Mouse (Mus musculus): Measurements from ENCODE around the gene Snai1.

DNA sequence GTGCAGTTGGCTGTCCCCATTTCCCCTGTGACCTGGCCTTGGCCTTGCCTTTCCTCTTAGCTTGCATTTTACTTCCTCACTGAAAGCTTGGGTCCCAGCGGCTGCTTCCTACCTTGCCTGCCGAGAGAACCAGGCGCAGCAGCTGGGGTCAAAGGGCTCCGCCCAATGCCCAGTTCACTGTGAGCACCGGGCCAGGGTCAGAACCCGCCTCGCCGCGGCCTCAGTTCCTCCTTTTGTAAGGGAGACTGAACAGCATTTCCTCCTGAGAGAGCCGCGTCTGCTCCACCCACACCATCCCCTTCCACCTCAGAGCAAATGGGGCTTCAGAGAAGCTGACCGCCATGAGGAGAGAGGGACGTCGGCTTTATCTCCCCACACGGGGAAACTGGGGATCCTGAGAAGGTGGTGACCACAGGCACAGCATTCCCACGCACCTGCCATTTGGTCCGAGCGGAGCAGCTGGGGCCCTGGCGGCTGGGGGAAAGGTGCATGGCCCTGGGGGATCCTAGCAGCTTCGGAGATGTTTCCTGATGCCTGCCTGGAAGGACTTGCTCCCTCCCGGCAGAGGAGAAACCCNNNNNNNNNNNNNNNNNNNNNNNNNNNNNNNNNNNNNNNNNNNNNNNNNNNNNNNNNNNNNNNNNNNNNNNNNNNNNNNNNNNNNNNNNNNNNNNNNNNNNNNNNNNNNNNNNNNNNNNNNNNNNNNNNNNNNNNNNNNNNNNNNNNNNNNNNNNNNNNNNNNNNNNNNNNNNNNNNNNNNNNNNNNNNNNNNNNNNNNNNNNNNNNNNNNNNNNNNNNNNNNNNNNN is 51.0 kb downstream of the Snai1 start:
- TF ChIP-seq CTCF (IDR thresholded peaks at IDR 0.05), result no peak
- TF ChIP-seq EP300 (IDR thresholded peaks at IDR 0.05; ENCODE audit: insufficient read depth, low read depth, low read length), result peak; percentile 63; the same call in 1 of the 2 replicates

All from heart, adult 2 months (tissue).